Mouse (Mus musculus) kidney, postnatal 10 days (tissue): Measurements from ENCODE around the gene Klhdc10.

ENCODE experiments used
- DNase-seq: peaks from one replicate; pipeline ENCODE4 v3.0.0; 2021; ENCODE audit warnings: mixed read lengths

Gene Klhdc10

DNA sequence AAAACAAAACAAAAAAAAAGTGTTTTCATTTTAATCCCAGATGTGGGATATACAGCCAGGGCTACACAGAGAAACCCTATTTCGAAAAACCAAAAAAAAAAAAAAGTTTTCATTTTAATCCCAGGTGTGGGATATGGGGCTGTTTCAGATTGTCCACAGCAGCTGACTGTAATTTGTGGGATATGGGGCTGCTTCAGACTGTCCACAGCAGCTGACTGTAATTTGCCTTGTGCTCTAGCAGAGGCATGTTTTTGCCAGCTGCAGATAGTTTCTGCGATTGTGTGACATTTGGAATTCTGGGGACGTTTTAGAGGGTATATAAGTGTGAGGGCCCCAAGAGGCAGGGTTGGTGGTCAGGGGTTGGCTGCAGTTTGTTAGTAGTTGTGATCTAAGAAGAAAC lies 70.0 kb downstream of the Klhdc10 start:
- no peak for DNase-seq

GRCm38 (mm10) chr6:30476025-30476765 lies 74.5 kb downstream of the Klhdc10 start:
- no peak for DNase-seq

DNA sequence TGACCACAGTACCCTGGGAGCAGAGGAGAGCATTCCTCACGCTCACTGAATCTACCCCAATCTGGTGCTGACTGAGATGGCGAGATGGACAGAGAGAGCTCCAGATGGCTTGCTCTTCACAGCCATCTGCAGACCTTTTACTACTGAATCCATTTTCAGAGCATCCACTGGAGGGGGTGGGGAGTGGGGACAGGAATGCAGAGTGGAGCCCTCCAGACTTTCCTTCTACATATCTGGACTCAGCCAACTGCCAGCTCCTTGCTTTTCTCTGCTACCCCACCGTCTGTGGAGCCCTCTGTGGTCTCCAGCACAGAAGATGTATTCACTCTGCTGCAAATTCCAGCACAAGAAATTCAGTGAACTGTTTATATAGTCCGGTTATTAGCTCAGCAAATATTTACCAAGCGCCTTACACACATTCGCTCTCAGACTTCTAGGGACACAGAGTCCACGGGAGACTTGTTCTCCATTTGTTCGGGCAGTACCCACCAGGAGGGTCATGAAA lies 75.6 kb downstream of the Klhdc10 start:
- no peak for DNase-seq

GRCm38 (mm10) chr6:30477784-30478183 lies 76.1 kb downstream of the Klhdc10 start:
- no peak for DNase-seq

DNA sequence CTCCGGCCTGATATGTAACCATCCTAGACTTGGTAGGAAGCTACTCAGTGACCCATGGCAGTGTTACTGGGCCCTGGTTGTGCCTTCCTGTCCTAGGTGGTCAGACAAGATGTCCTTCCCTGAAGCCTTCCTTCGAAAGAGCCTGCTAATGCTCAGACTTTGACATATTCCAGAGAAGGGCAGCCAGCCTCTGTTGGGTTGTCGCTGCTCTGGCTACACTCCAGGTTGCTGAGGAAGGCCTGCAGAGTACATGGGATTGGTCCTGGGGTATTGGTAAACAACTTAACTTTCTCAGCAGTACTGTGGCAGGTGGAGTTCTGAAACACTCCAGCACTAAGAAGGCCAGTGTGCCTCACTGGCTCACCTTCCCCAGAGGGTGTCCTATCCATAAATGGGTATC lies 77.8 kb downstream of the Klhdc10 start:
- no peak for DNase-seq

- DNase-seq, result no peak
Measured at GRCm38 (mm10) chr6:30482908-30483307, 81.2 kb downstream of the Klhdc10 start.

DNA sequence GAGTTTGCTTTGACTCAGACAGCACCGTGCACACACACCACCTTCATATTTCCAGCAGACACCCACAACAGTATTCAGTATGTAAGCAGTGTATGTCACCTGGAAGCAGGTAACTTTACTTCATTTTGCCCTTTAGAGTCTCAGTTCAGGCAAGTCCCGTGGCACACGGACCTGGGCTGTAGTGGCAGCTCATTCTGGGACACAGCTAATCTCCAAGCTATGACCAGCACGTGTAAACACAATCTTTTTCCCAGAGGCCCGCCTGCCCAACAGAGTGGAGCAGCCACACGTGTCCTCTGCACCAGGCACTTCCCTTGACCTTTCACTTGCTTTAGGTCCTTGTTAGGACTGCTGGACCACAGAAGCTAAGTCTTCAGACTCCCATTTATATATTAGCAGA lies 84.8 kb downstream of the Klhdc10 start:
- DNase-seq, result no peak

GRCm38 (mm10) chr6:30499049-30499448 lies 97.4 kb downstream of the Klhdc10 start:
- no peak for DNase-seq
